32 mouse cellular contexts compared by ENCODE assay signal in the genomic region with DNA sequence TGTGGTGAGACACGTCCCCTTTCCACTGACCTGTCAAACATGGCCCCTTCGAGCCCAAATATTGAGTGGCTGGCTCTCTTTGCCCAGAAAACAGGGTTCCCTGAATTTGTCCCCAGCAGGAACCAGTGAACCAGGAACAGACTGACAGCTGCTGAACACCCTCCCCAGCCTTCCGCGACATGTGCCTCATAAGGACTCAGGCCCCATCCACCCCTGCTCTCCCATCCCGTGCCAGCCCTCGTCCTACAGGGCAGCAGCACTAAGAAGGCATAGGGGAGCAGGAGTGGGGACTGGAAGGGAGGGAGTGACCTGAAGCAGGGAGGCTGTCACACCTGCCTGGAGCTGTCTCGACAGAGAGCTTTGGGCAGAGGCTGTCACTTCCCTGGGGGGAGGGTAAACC. TPM values are rescaled to one million over a fixed set of nuclear protein-coding genes. Genes with fewer than 3 reads are reported as not detected.
A peak's percentile ranks its signal among the peaks of the same experiment; 100 is the strongest.
DNase-seq lines count a peak whose midpoint lies in the region; ATAC-seq and TF ChIP-seq lines count a peak whose summit lies in the region.
"Had no signal": no experiment of that assay in that cellular context is flagged by ENCODE, and none has a peak within 500 bp of the region (broad histone marks: within the 10 kb centered on the region; RNA-seq: fewer than 3 reads in every experiment).

No protein-coding gene starts in this region.

- peaks cover 19% of the 10 kb centered on the region for H3K4me1 ChIP-seq in hindbrain, embryonic 12.5 days
- H3K4me1 ChIP-seq in hindbrain, embryonic 10.5 days (replicated peaks): peaks cover 28% of the 10 kb centered on the region
- peaks cover 10% of the 10 kb centered on the region for H3K4me1 ChIP-seq in limb, embryonic 13.5 days
- peaks cover 7% of the 10 kb centered on the region; the same call in 1 of the 2 replicates for H3K4me1 ChIP-seq in limb, embryonic 10.5 days
- H3K4me1 ChIP-seq in embryonic facial prominence, embryonic 14.5 days (ENCODE audit: control insufficient read depth, insufficient read depth, low read length): no peaks in the 10 kb centered on the region; the same call in 1 of the 2 replicates
- no peaks in the 10 kb centered on the region for H3K4me1 ChIP-seq in forebrain, postnatal 0 days (ENCODE audit: insufficient read depth)

- H3K27ac ChIP-seq in hindbrain, embryonic 12.5 days: no peak overlapping the region
- no peak overlapping the region; the same call in 1 of the 2 replicates for H3K27ac ChIP-seq in hindbrain, embryonic 10.5 days
- H3K27ac ChIP-seq in limb, embryonic 13.5 days: no peak overlapping the region
- no peak overlapping the region for H3K27ac ChIP-seq in limb, embryonic 10.5 days
- H3K27ac ChIP-seq in embryonic facial prominence, embryonic 14.5 days (replicated peaks; ENCODE audit: low read depth, low read length): no peak overlapping the region
- no peak overlapping the region for H3K27ac ChIP-seq in forebrain, postnatal 0 days (ENCODE audit: low read depth, low read length)
- H3K27ac ChIP-seq: embryonic facial prominence, embryonic 12.5 days; forebrain, embryonic 10.5 days; forebrain, embryonic 13.5 days; gastrocnemius, adult 2 months; hindbrain, embryonic 14.5 days; hindbrain, postnatal 0 days had no signal

- peaks cover 7% of the 10 kb centered on the region; the same call in 1 of the 2 replicates for H3K27me3 ChIP-seq in hindbrain, embryonic 12.5 days
- H3K27me3 ChIP-seq in hindbrain, embryonic 10.5 days (ENCODE audit: insufficient read depth, poor library complexity, severe bottlenecking): peaks cover 22% of the 10 kb centered on the region
- H3K27me3 ChIP-seq in limb, embryonic 13.5 days: peaks cover 20% of the 10 kb centered on the region
- H3K27me3 ChIP-seq in limb, embryonic 10.5 days (ENCODE audit: low read depth, poor library complexity, severe bottlenecking): peaks cover 30% of the 10 kb centered on the region
- H3K27me3 ChIP-seq in embryonic facial prominence, embryonic 14.5 days (replicated peaks; ENCODE audit: control insufficient read depth, insufficient read depth, low read length): no peaks in the 10 kb centered on the region; the same call in 1 of the 2 replicates
- H3K27me3 ChIP-seq in forebrain, postnatal 0 days (ENCODE audit: insufficient read depth, low read length): no peaks in the 10 kb centered on the region

- no peak for DNase-seq in hindbrain, embryonic 10.5 days (ENCODE audit: low spot score)
- no peak for DNase-seq in limb, embryonic 10.5 days (ENCODE audit: low spot score)
- DNase-seq in embryonic facial prominence, embryonic 14.5 days (ENCODE audit: low spot score): no peak
- no peak for DNase-seq in forebrain, postnatal 0 days
- DNase-seq: adrenal gland, adult 2 months; adrenal gland, postnatal 14 days; cerebellum, adult 11-12 months; cerebellum, adult 8-10 months; cerebellum, postnatal 14 days; gastrocnemius, adult 2 months; gastrocnemius, postnatal 14 days; heart, adult 11 months had no signal

- no peak for TF ChIP-seq CTCF in forebrain, postnatal 0 days (IDR thresholded peaks at IDR 0.05; ENCODE audit: low read depth)

- 48% methylated on average over 7 of the region's 7 CpGs for WGBS in hindbrain, embryonic 12.5 days
- 54% methylated on average over 7 of the region's 7 CpGs for WGBS in hindbrain, embryonic 10.5 days
- 45% methylated on average over 7 of the region's 7 CpGs for WGBS in limb, embryonic 13.5 days
- WGBS in limb, embryonic 10.5 days: 57% methylated on average over 7 of the region's 7 CpGs
- 42% methylated on average over 7 of the region's 7 CpGs for WGBS in embryonic facial prominence, embryonic 14.5 days
- 49% methylated on average over 7 of the region's 7 CpGs for WGBS in forebrain, postnatal 0 days

- H3K4me2 ChIP-seq in hindbrain, embryonic 12.5 days (replicated peaks): no peak overlapping the region
- no peak overlapping the region for H3K4me2 ChIP-seq in limb, embryonic 13.5 days (replicated peaks)
- H3K4me2 ChIP-seq in embryonic facial prominence, embryonic 14.5 days (ENCODE audit: low read depth, low read length): no peak overlapping the region
- no peak overlapping the region for H3K4me2 ChIP-seq in forebrain, postnatal 0 days (ENCODE audit: low read depth)
- H3K4me2 ChIP-seq: embryonic facial prominence, embryonic 12.5 days; forebrain, embryonic 13.5 days; heart, embryonic 11.5 days; hindbrain, embryonic 14.5 days had no signal

- no peak for ATAC-seq in hindbrain, embryonic 12.5 days (ENCODE audit: low FRiP score)
- ATAC-seq in limb, embryonic 13.5 days (ENCODE audit: low FRiP score, low read depth): no peak
- peak; percentile 14; the same call in 1 of the 2 replicates for ATAC-seq in embryonic facial prominence, embryonic 14.5 days (ENCODE audit: low read depth)
- no peak for ATAC-seq in forebrain, postnatal 0 days
- ATAC-seq: CD4-positive, CD25-positive, alpha-beta regulatory T cell, adult 4 months; forebrain, embryonic 13.5 days; forebrain, embryonic 16.5 days; hindbrain, postnatal 0 days; inflammation-experienced regulatory T-cells, adult 6 months had no signal

- 0 out of 2 replicates have a peak overlapping the region, but pooled peaks have one; percentile 19 for H3K9ac ChIP-seq in hindbrain, embryonic 12.5 days
- H3K9ac ChIP-seq in limb, embryonic 13.5 days: peak overlapping the region; percentile 13; the same call in 1 of the 2 replicates
- no peak overlapping the region for H3K9ac ChIP-seq in embryonic facial prominence, embryonic 14.5 days (ENCODE audit: low read depth, low read length)
- no peak overlapping the region for H3K9ac ChIP-seq in forebrain, postnatal 0 days
- H3K9ac ChIP-seq: embryonic facial prominence, embryonic 12.5 days; forebrain, embryonic 13.5 days; hindbrain, embryonic 14.5 days had no signal

- peaks cover 14% of the 10 kb centered on the region; the same call in 1 of the 2 replicates for H3K36me3 ChIP-seq in hindbrain, embryonic 12.5 days
- peaks cover 12% of the 10 kb centered on the region; the same call in 1 of the 2 replicates for H3K36me3 ChIP-seq in hindbrain, embryonic 10.5 days
- no peaks in the 10 kb centered on the region for H3K36me3 ChIP-seq in limb, embryonic 13.5 days
- no peaks in the 10 kb centered on the region for H3K36me3 ChIP-seq in limb, embryonic 10.5 days
- no peaks in the 10 kb centered on the region for H3K36me3 ChIP-seq in embryonic facial prominence, embryonic 14.5 days (ENCODE audit: control insufficient read depth, insufficient read depth, low read length)
- peaks cover 20% of the 10 kb centered on the region for H3K36me3 ChIP-seq in forebrain, postnatal 0 days (ENCODE audit: insufficient read depth)
- H3K36me3 ChIP-seq: embryonic facial prominence, embryonic 12.5 days had no signal

- H3K9me3 ChIP-seq in hindbrain, embryonic 12.5 days (replicated peaks): no peaks in the 10 kb centered on the region
- H3K9me3 ChIP-seq in hindbrain, embryonic 10.5 days: no peaks in the 10 kb centered on the region
- H3K9me3 ChIP-seq in limb, embryonic 13.5 days: no peaks in the 10 kb centered on the region
- no peaks in the 10 kb centered on the region for H3K9me3 ChIP-seq in limb, embryonic 10.5 days (replicated peaks)
- H3K9me3 ChIP-seq in embryonic facial prominence, embryonic 14.5 days (ENCODE audit: control insufficient read depth, low read length): no peaks in the 10 kb centered on the region
- no peaks in the 10 kb centered on the region for H3K9me3 ChIP-seq in forebrain, postnatal 0 days (ENCODE audit: low read length)
- H3K9me3 ChIP-seq: embryonic facial prominence, embryonic 12.5 days; forebrain, embryonic 10.5 days; forebrain, embryonic 13.5 days had no signal

- H3K4me3 ChIP-seq in hindbrain, embryonic 12.5 days: no peak overlapping the region
- no peak overlapping the region for H3K4me3 ChIP-seq in hindbrain, embryonic 10.5 days
- H3K4me3 ChIP-seq in limb, embryonic 13.5 days: no peak overlapping the region
- H3K4me3 ChIP-seq in limb, embryonic 10.5 days: no peak overlapping the region
- H3K4me3 ChIP-seq in embryonic facial prominence, embryonic 14.5 days (ENCODE audit: low read depth, low read length): no peak overlapping the region
- H3K4me3 ChIP-seq in forebrain, postnatal 0 days (ENCODE audit: low read depth, low read length): no peak overlapping the region
- H3K4me3 ChIP-seq: embryonic facial prominence, embryonic 12.5 days; forebrain, embryonic 10.5 days; forebrain, embryonic 13.5 days; gastrocnemius, adult 2 months had no signal

RNA-seq across cellular contexts. Expression of a gene that starts 2.4 kb away (rescaled TPM):
- polyA plus RNA-seq in hindbrain, embryonic 12.5 days (2016; fragmentation: Nextera tagmentation; extraction: Ambion mirVana): 0.83 and 1.4 TPM in 2 replicates
- polyA plus RNA-seq in hindbrain, embryonic 10.5 days (2016; fragmentation: Nextera tagmentation; extraction: Ambion mirVana): 1.1 and 1.6 TPM in 2 replicates
- 0.32 and 0.78 TPM in 2 replicates for polyA plus RNA-seq in limb, embryonic 13.5 days (2015; fragmentation: Nextera tagmentation; extraction: Ambion mirVana)
- 0.05 TPM in 1 of 2 replicates, not detected in the other for polyA plus RNA-seq in limb, embryonic 10.5 days (2016; fragmentation: Nextera tagmentation; extraction: Ambion mirVana)
- 3.7 and 5.2 TPM in 2 replicates for polyA plus RNA-seq in embryonic facial prominence, embryonic 14.5 days (2014; fragmentation: Nextera tagmentation; extraction: Ambion mirVana)
- total RNA-seq in forebrain, postnatal 0 days (2014; rRNA removed): 32.5 and 39.6 TPM in 2 replicates
- polyA plus RNA-seq in forebrain, postnatal 0 days (2015; fragmentation: Nextera tagmentation; extraction: Ambion mirVana): 48.7 and 49.9 TPM in 2 replicates
- total RNA-seq: adrenal gland, adult 2 months; adrenal gland, postnatal 14 days; gastrocnemius, adult 2 months; gastrocnemius, postnatal 4 days; heart, postnatal 25 days; hematopoietic stem cell, adult 5-6 weeks; MEL had no signal
- polyA plus RNA-seq: C2C12; CD4-positive, CD25-positive, alpha-beta regulatory T cell, adult 4 months; inflammation-experienced regulatory T-cells, adult 6 months had no signal

RNA-seq across cellular contexts. Expression of a gene that starts 17.0 kb away (rescaled TPM):
- polyA plus RNA-seq in hindbrain, embryonic 12.5 days (2016; fragmentation: Nextera tagmentation; extraction: Ambion mirVana): not detected in 2 replicates
- polyA plus RNA-seq in hindbrain, embryonic 10.5 days (2016; fragmentation: Nextera tagmentation; extraction: Ambion mirVana): not detected in 2 replicates
- polyA plus RNA-seq in limb, embryonic 13.5 days (2015; fragmentation: Nextera tagmentation; extraction: Ambion mirVana): not detected in 2 replicates
- not detected in 2 replicates for polyA plus RNA-seq in limb, embryonic 10.5 days (2016; fragmentation: Nextera tagmentation; extraction: Ambion mirVana)
- not detected in 2 replicates for polyA plus RNA-seq in embryonic facial prominence, embryonic 14.5 days (2014; fragmentation: Nextera tagmentation; extraction: Ambion mirVana)
- total RNA-seq in forebrain, postnatal 0 days (2014; rRNA removed): 2.0 and 2.7 TPM in 2 replicates
- 0.21 TPM in 1 of 2 replicates, not detected in the other for polyA plus RNA-seq in forebrain, postnatal 0 days (2015; fragmentation: Nextera tagmentation; extraction: Ambion mirVana)
- total RNA-seq: adrenal gland, adult 2 months; adrenal gland, postnatal 14 days; adrenal gland, postnatal 4 days; gastrocnemius, adult 2 months; gastrocnemius, postnatal 14 days; gastrocnemius, postnatal 4 days; heart, adult 8-10 months; hematopoietic stem cell, adult 5-6 weeks; MEL had no signal
- polyA plus RNA-seq: adrenal gland, adult 2 months; C2C12; embryonic facial prominence, embryonic 12.5 days; forebrain, embryonic 10.5 days; forebrain, embryonic 13.5 days; forebrain, embryonic 16.5 days; heart, embryonic 11.5 days; heart, embryonic 14.5 days; heart, postnatal 0 days had no signal

RNA-seq across cellular contexts. Expression of a gene that starts 17.4 kb away (rescaled TPM):
- 17.0 and 18.0 TPM in 2 replicates for polyA plus RNA-seq in hindbrain, embryonic 12.5 days (2016; fragmentation: Nextera tagmentation; extraction: Ambion mirVana)
- 5.7 and 7.9 TPM in 2 replicates for polyA plus RNA-seq in hindbrain, embryonic 10.5 days (2016; fragmentation: Nextera tagmentation; extraction: Ambion mirVana)
- polyA plus RNA-seq in limb, embryonic 13.5 days (2015; fragmentation: Nextera tagmentation; extraction: Ambion mirVana): 2.7 and 3.3 TPM in 2 replicates
- 2.4 and 2.9 TPM in 2 replicates for polyA plus RNA-seq in limb, embryonic 10.5 days (2016; fragmentation: Nextera tagmentation; extraction: Ambion mirVana)
- 3.4 and 3.9 TPM in 2 replicates for polyA plus RNA-seq in embryonic facial prominence, embryonic 14.5 days (2014; fragmentation: Nextera tagmentation; extraction: Ambion mirVana)
- 91.4 and 129 TPM in 2 replicates for total RNA-seq in forebrain, postnatal 0 days (2014; rRNA removed)
- 13.2 and 19.5 TPM in 2 replicates for polyA plus RNA-seq in forebrain, postnatal 0 days (2015; fragmentation: Nextera tagmentation; extraction: Ambion mirVana)
- polyA plus RNA-seq: CD4-positive, CD25-positive, alpha-beta regulatory T cell, adult 4 months; inflammation-experienced regulatory T-cells, adult 6 months had no signal

RNA-seq across cellular contexts. Expression of a gene that starts 29.2 kb away (rescaled TPM):
- 42.7 and 44.5 TPM in 2 replicates for polyA plus RNA-seq in hindbrain, embryonic 12.5 days (2016; fragmentation: Nextera tagmentation; extraction: Ambion mirVana)
- 50.5 and 64.5 TPM in 2 replicates for polyA plus RNA-seq in hindbrain, embryonic 10.5 days (2016; fragmentation: Nextera tagmentation; extraction: Ambion mirVana)
- 87.4 and 89.1 TPM in 2 replicates for polyA plus RNA-seq in limb, embryonic 13.5 days (2015; fragmentation: Nextera tagmentation; extraction: Ambion mirVana)
- 74.5 and 83.2 TPM in 2 replicates for polyA plus RNA-seq in limb, embryonic 10.5 days (2016; fragmentation: Nextera tagmentation; extraction: Ambion mirVana)
- 46.9 and 47.4 TPM in 2 replicates for polyA plus RNA-seq in embryonic facial prominence, embryonic 14.5 days (2014; fragmentation: Nextera tagmentation; extraction: Ambion mirVana)
- 11.9 and 14.8 TPM in 2 replicates for total RNA-seq in forebrain, postnatal 0 days (2014; rRNA removed)
- polyA plus RNA-seq in forebrain, postnatal 0 days (2015; fragmentation: Nextera tagmentation; extraction: Ambion mirVana): 20.9 and 22.2 TPM in 2 replicates

RNA-seq across cellular contexts. Expression of a gene that starts 32.3 kb away (rescaled TPM):
- polyA plus RNA-seq in hindbrain, embryonic 12.5 days (2016; fragmentation: Nextera tagmentation; extraction: Ambion mirVana): 22.3 and 23.6 TPM in 2 replicates
- 15.4 and 18.5 TPM in 2 replicates for polyA plus RNA-seq in hindbrain, embryonic 10.5 days (2016; fragmentation: Nextera tagmentation; extraction: Ambion mirVana)
- polyA plus RNA-seq in limb, embryonic 13.5 days (2015; fragmentation: Nextera tagmentation; extraction: Ambion mirVana): 36.9 and 38.0 TPM in 2 replicates
- 22.1 and 26.9 TPM in 2 replicates for polyA plus RNA-seq in limb, embryonic 10.5 days (2016; fragmentation: Nextera tagmentation; extraction: Ambion mirVana)
- polyA plus RNA-seq in embryonic facial prominence, embryonic 14.5 days (2014; fragmentation: Nextera tagmentation; extraction: Ambion mirVana): 28.1 and 32.7 TPM in 2 replicates
- 23.6 and 24.5 TPM in 2 replicates for total RNA-seq in forebrain, postnatal 0 days (2014; rRNA removed)
- polyA plus RNA-seq in forebrain, postnatal 0 days (2015; fragmentation: Nextera tagmentation; extraction: Ambion mirVana): 9.8 and 12.5 TPM in 2 replicates

Comparison
In these comparisons a context has a peak if more than half of its experiments do, and no peak if none do; other contexts are left out.
1. H3K9ac ChIP-seq: peak in hindbrain, embryonic 12.5 days (single experiment) and limb, embryonic 13.5 days (single experiment); none in embryonic facial prominence, embryonic 14.5 days (single experiment) and forebrain, postnatal 0 days (single experiment).